Mouse (Mus musculus): Measurements from ENCODE around the gene Dnah2. TPM values are rescaled to one million over a fixed set of nuclear protein-coding genes. Genes with fewer than 3 reads are reported as not detected.

Gene Dnah2
- polyA plus RNA-seq, 1 experiment from 2014 or later, result 1.3 TPM

GRCm38 (mm10) chr11:69375646-69376045 is 173.3 kb downstream of the Dnah2 start:
- Histone ChIP-seq H3K36me3 (replicated peaks) (peaks cover 55% of the 10 kb centered on the region), H3K4me3 (no peak overlapping the region), H3K4me1 (peaks cover 22% of the 10 kb centered on the region), H3K9me3 (no peaks in the 10 kb centered on the region), H3K27ac (replicated peaks) (no peak overlapping the region), H3K27me3 (replicated peaks; ENCODE audit: low read depth, poor library complexity, severe bottlenecking) (no peaks in the 10 kb centered on the region)
- no peak for DNase-seq (ENCODE audit: low spot score)
- 86% methylated on average over 4 of the region's 4 CpGs for WGBS

GRCm38 (mm10) chr11:69373223-69373965 is 175.5 kb downstream of the Dnah2 start:
- no peaks in the 10 kb centered on the region for H3K27me3 ChIP-seq (replicated peaks; ENCODE audit: low read depth, poor library complexity, severe bottlenecking)
- H3K9me3 ChIP-seq, result no peaks in the 10 kb centered on the region
- H3K4me3 ChIP-seq, result no peak overlapping the region
- H3K4me1 ChIP-seq, result peaks cover 35% of the 10 kb centered on the region
- 92% methylated on average over 16 of the region's 16 CpGs for WGBS
- peaks cover 53% of the 10 kb centered on the region for H3K36me3 ChIP-seq (replicated peaks)
- no peak for DNase-seq (ENCODE audit: low spot score)
- H3K27ac ChIP-seq (replicated peaks), result no peak overlapping the region

GRCm38 (mm10) chr11:69372780-69373170 is 176.1 kb downstream of the Dnah2 start:
- H3K4me3 ChIP-seq, result 0 out of 2 replicates have a peak overlapping the region, but pooled peaks have one; percentile 97
- H3K27ac ChIP-seq (replicated peaks), result peak overlapping the region; percentile 75; the same call in 1 of the 2 replicates
- H3K36me3 ChIP-seq (replicated peaks), result peaks cover 47% of the 10 kb centered on the region
- DNase-seq (ENCODE audit: low spot score), result no peak
- 65% methylated on average over 3 of the region's 3 CpGs for WGBS
- no peaks in the 10 kb centered on the region for H3K27me3 ChIP-seq (replicated peaks; ENCODE audit: low read depth, poor library complexity, severe bottlenecking)
- H3K9me3 ChIP-seq, result no peaks in the 10 kb centered on the region
- H3K4me1 ChIP-seq, result peaks cover 41% of the 10 kb centered on the region

- 64% methylated on average over 12 of the region's 12 CpGs for WGBS
- peak overlapping the region; percentile 75 for H3K27ac ChIP-seq (replicated peaks)
- H3K27me3 ChIP-seq (replicated peaks; ENCODE audit: low read depth, poor library complexity, severe bottlenecking), result no peaks in the 10 kb centered on the region
- DNase-seq (ENCODE audit: low spot score), result no peak
- peaks cover 46% of the 10 kb centered on the region for H3K4me1 ChIP-seq
- H3K9me3 ChIP-seq, result no peaks in the 10 kb centered on the region
- H3K4me3 ChIP-seq, result peak overlapping the region; percentile 97; the same call in 1 of the 2 replicates
- peaks cover 42% of the 10 kb centered on the region for H3K36me3 ChIP-seq (replicated peaks)
These were observed 176.7 kb downstream of the Dnah2 start for GRCm38 (mm10) chr11:69372056-69372779.

GRCm38 (mm10) chr11:69371601-69372000 is 177.3 kb downstream of the Dnah2 start:
- peak overlapping the region; percentile 97; the same call in 1 of the 2 replicates for H3K4me3 ChIP-seq
- H3K27me3 ChIP-seq (replicated peaks; ENCODE audit: low read depth, poor library complexity, severe bottlenecking), result no peaks in the 10 kb centered on the region
- H3K4me1 ChIP-seq, result peaks cover 53% of the 10 kb centered on the region
- WGBS, result 46% methylated on average over 12 of the region's 12 CpGs
- peak overlapping the region; percentile 75 for H3K27ac ChIP-seq (replicated peaks)
- no peaks in the 10 kb centered on the region for H3K9me3 ChIP-seq
- H3K36me3 ChIP-seq (replicated peaks), result peaks cover 36% of the 10 kb centered on the region
- DNase-seq (ENCODE audit: low spot score), result no peak

- peaks cover 59% of the 10 kb centered on the region for H3K4me1 ChIP-seq
- no peaks in the 10 kb centered on the region for H3K27me3 ChIP-seq (replicated peaks; ENCODE audit: low read depth, poor library complexity, severe bottlenecking)
- 18% methylated on average over 9 of the region's 9 CpGs for WGBS
- H3K36me3 ChIP-seq (replicated peaks), result peaks cover 34% of the 10 kb centered on the region
- H3K4me3 ChIP-seq, result peak overlapping the region; percentile 97
- H3K27ac ChIP-seq (replicated peaks), result peak overlapping the region; percentile 75
- H3K9me3 ChIP-seq, result no peaks in the 10 kb centered on the region
- DNase-seq (ENCODE audit: low spot score), result no peak
These were observed 178.1 kb downstream of the Dnah2 start for GRCm38 (mm10) chr11:69370817-69371215.

Small RNAs within 50 kb of the gene (microRNA-seq; reads per million reads assigned to microRNA genes)
- gene Gm27493, result not detected

Other genes with a start within 250 kb of the Dnah2 start
- 34.1 and 37.3 TPM in 2 replicates for gene Cntrob, start 225.3 kb downstream of the Dnah2 start, polyA plus RNA-seq (2016; fragmentation: Nextera tagmentation; extraction: Ambion mirVana)
- 152 and 159 TPM in 2 replicates for gene Trappc1, start 225.1 kb downstream of the Dnah2 start, polyA plus RNA-seq (2016; fragmentation: Nextera tagmentation; extraction: Ambion mirVana)
- gene Kcnab3, start 222.9 kb downstream of the Dnah2 start, polyA plus RNA-seq (2016; fragmentation: Nextera tagmentation; extraction: Ambion mirVana), result 0.75 and 1.1 TPM in 2 replicates
- gene Rnf227, start 208.6 kb downstream of the Dnah2 start, polyA plus RNA-seq (2016; fragmentation: Nextera tagmentation; extraction: Ambion mirVana), result 18.7 and 18.8 TPM in 2 replicates
- gene Chd3, start 179.7 kb downstream of the Dnah2 start, polyA plus RNA-seq (2016; fragmentation: Nextera tagmentation; extraction: Ambion mirVana), result 46.2 and 55.9 TPM in 2 replicates
- 136 and 137 TPM in 2 replicates for gene Naa38, start 153.6 kb downstream of the Dnah2 start, polyA plus RNA-seq (2016; fragmentation: Nextera tagmentation; extraction: Ambion mirVana)
- 49.3 and 50.2 TPM in 2 replicates for gene Cyb5d1, start 153.5 kb downstream of the Dnah2 start, polyA plus RNA-seq (2016; fragmentation: Nextera tagmentation; extraction: Ambion mirVana)
- 19.8 and 23.1 TPM in 2 replicates for gene Tmem88, start 150.9 kb downstream of the Dnah2 start, polyA plus RNA-seq (2016; fragmentation: Nextera tagmentation; extraction: Ambion mirVana)
- gene Kdm6b, start 135.4 kb downstream of the Dnah2 start, polyA plus RNA-seq (2016; fragmentation: Nextera tagmentation; extraction: Ambion mirVana), result 39.8 and 39.9 TPM in 2 replicates
- 29.5 and 29.8 TPM in 2 replicates for gene Efnb3, start 11.1 kb upstream of the Dnah2 start, polyA plus RNA-seq (2016; fragmentation: Nextera tagmentation; extraction: Ambion mirVana)
- gene Wrap53, start 31.1 kb upstream of the Dnah2 start, polyA plus RNA-seq (2016; fragmentation: Nextera tagmentation; extraction: Ambion mirVana), result 41.6 and 43.5 TPM in 2 replicates
- gene Trp53, start 31.2 kb upstream of the Dnah2 start, polyA plus RNA-seq (2016; fragmentation: Nextera tagmentation; extraction: Ambion mirVana), result 219 and 225 TPM in 2 replicates
- 3.2 TPM in 2 replicates for gene Atp1b2, start 56.8 kb upstream of the Dnah2 start, polyA plus RNA-seq (2016; fragmentation: Nextera tagmentation; extraction: Ambion mirVana)
- not detected in 2 replicates for gene Shbg, start 68.8 kb upstream of the Dnah2 start, polyA plus RNA-seq (2016; fragmentation: Nextera tagmentation; extraction: Ambion mirVana)
- gene Sat2, start 72.9 kb upstream of the Dnah2 start, polyA plus RNA-seq (2016; fragmentation: Nextera tagmentation; extraction: Ambion mirVana), result 16.0 TPM in 2 replicates
- gene Fxr2, start 83.9 kb upstream of the Dnah2 start, polyA plus RNA-seq (2016; fragmentation: Nextera tagmentation; extraction: Ambion mirVana), result 45.2 and 45.5 TPM in 2 replicates
- 0.17 TPM in 1 of 2 replicates, not detected in the other for gene Sox15, start 106.2 kb upstream of the Dnah2 start, polyA plus RNA-seq (2016; fragmentation: Nextera tagmentation; extraction: Ambion mirVana)
- 64.9 and 67.2 TPM in 2 replicates for gene Mpdu1, start 113.5 kb upstream of the Dnah2 start, polyA plus RNA-seq (2016; fragmentation: Nextera tagmentation; extraction: Ambion mirVana)
- 5.3 and 7.3 TPM in 2 replicates for gene Cd68, start 117.0 kb upstream of the Dnah2 start, polyA plus RNA-seq (2016; fragmentation: Nextera tagmentation; extraction: Ambion mirVana)
- 780 and 781 TPM in 2 replicates for gene Eif4a1, start 123.3 kb upstream of the Dnah2 start, polyA plus RNA-seq (2016; fragmentation: Nextera tagmentation; extraction: Ambion mirVana)
- 136 and 141 TPM in 2 replicates for gene Senp3, start 133.0 kb upstream of the Dnah2 start, polyA plus RNA-seq (2016; fragmentation: Nextera tagmentation; extraction: Ambion mirVana)
- 0.15 TPM in 1 of 2 replicates, not detected in the other for gene Tnfsf13, start 136.7 kb upstream of the Dnah2 start, polyA plus RNA-seq (2016; fragmentation: Nextera tagmentation; extraction: Ambion mirVana)
- 1.2 and 2.2 TPM in 2 replicates for gene Tnfsf12, start 146.7 kb upstream of the Dnah2 start, polyA plus RNA-seq (2016; fragmentation: Nextera tagmentation; extraction: Ambion mirVana)
- gene Tnfsfm13, start 147.0 kb upstream of the Dnah2 start, polyA plus RNA-seq (2016; fragmentation: Nextera tagmentation; extraction: Ambion mirVana), result 0.88 and 1.3 TPM in 2 replicates
- gene Polr2a, start 209.5 kb upstream of the Dnah2 start, polyA plus RNA-seq (2016; fragmentation: Nextera tagmentation; extraction: Ambion mirVana), result 31.3 and 34.9 TPM in 2 replicates
- 0.12 TPM in 1 of 2 replicates, not detected in the other for gene Slc35g3, start 212.9 kb upstream of the Dnah2 start, polyA plus RNA-seq (2016; fragmentation: Nextera tagmentation; extraction: Ambion mirVana)
- 0.55 and 1.0 TPM in 2 replicates for gene Zbtb4, start 216.8 kb upstream of the Dnah2 start, polyA plus RNA-seq (2016; fragmentation: Nextera tagmentation; extraction: Ambion mirVana)
- 1.4 and 2.3 TPM in 2 replicates for gene Chrnb1, start 246.8 kb upstream of the Dnah2 start, polyA plus RNA-seq (2016; fragmentation: Nextera tagmentation; extraction: Ambion mirVana)

Data from embryonic facial prominence, embryonic 10.5 days (tissue).